Mouse (Mus musculus) erythroblast, embryonic 14.5 days (primary cell): Measurements from ENCODE around the gene Tspan9.

Experiments used
- GATA1 ChIP-seq: IDR thresholded peaks from 2 replicates; pipeline ENCODE4 v1.6.1; 2012; ENCODE audit warnings: low read length, inconsistent platforms, mixed read lengths
- TAL1 ChIP-seq: IDR thresholded peaks from 3 replicates; pipeline ENCODE4 v1.6.1; 2012; ENCODE audit warnings: low read length, inconsistent platforms, mixed read lengths

DNA sequence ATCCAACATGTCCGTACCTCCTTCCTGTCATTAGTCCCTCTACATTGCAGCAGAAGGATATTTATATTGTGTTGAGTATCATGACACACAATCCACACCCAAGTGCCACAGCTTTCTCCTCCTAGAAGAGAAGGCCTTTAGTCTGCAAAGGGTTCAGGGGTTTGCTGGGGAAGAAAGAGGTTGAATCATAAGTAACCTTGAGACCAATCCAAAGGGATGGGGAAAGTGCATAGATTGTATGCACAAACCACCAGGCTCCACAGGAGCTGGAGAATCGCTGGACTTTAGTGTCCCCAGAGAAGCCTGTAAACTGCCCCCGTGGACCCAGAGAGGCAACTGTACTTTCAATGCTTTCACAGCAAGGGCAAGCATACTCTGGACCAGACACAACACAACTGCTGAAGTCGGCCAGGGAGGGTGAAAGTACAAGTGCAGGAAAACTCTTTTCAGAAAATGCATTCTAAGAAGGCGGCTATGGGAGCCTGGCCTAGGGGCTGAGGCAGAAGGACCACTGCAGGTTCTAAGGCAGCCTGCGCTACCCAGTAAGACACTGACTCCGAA is 24.6 kb downstream of the Tspan9 start:
- TF ChIP-seq GATA1 (no peak), TAL1 (no peak)
